7 mouse cellular contexts compared by ENCODE assay signal in the genomic region with DNA sequence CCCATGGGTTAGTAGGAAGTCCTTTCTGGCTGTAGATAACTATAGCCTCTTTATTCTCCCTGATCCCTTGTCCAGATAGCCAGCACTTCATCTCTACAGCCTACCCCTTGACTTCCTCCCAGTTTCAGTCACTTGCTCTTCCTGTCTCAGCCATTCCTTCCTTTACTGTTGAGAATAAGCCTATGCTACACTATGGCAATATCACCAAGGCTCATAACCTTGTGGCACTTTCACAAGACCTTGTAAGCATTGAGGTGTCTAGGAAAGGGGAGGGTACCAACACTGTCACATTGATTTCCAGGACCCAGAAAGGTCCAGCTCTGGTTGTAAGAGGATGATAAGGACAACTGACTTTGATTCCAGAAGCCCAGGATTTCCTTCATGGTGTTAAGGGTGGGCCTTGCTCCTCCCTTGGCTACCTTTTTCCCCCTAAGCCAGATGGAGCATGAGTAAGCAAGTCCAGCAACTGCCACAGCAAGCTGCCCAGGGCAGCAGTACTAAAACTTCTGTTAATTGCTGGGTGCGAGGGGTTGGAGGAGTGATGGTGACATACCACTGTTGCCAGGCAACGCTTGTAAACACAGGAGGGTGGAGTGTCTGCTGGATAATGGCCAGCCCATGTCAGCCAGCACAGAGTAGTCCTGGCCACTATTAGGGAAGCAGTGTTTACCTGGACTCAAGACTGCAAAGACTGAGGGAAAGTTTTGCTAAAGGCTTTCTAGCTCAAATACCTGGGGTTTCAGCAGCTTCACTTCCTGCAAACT.
DNase-seq lines count a peak whose midpoint lies in the region; ATAC-seq lines count a peak whose summit lies in the region.

No protein-coding gene starts in this region.

- H3K27me3 ChIP-seq in embryonic facial prominence, embryonic 10.5 days (replicated peaks; ENCODE audit: low read depth, poor library complexity, severe bottlenecking), result no peaks in the 10 kb centered on the region
- no peaks in the 10 kb centered on the region for H3K27me3 ChIP-seq in intestine, embryonic 16.5 days (replicated peaks; ENCODE audit: control insufficient read depth, insufficient read depth, low read length)
- no peaks in the 10 kb centered on the region for H3K27me3 ChIP-seq in liver, embryonic 16.5 days (ENCODE audit: control insufficient read depth, insufficient read depth, low read depth, low read length)

- WGBS in embryonic facial prominence, embryonic 10.5 days, result 39% methylated on average over 2 of the region's 2 CpGs
- 19% methylated on average over 2 of the region's 2 CpGs for WGBS in intestine, embryonic 16.5 days
- 22% methylated on average over 2 of the region's 2 CpGs for WGBS in liver, embryonic 16.5 days (ENCODE audit: insufficient replicate concordance)

- no peak overlapping the region for H3K4me2 ChIP-seq in intestine, embryonic 16.5 days (ENCODE audit: low read depth, low read length)
- H3K4me2 ChIP-seq in liver, embryonic 16.5 days (ENCODE audit: low read depth, low read length), result no peak overlapping the region

- no peak overlapping the region for H3K4me3 ChIP-seq in embryonic facial prominence, embryonic 10.5 days
- no peak overlapping the region for H3K4me3 ChIP-seq in intestine, embryonic 16.5 days (ENCODE audit: low read length)
- no peak overlapping the region for H3K4me3 ChIP-seq in liver, embryonic 16.5 days (ENCODE audit: low read depth, low read length)

- H3K27ac ChIP-seq in embryonic facial prominence, embryonic 10.5 days (replicated peaks), result no peak overlapping the region
- no peak overlapping the region for H3K27ac ChIP-seq in intestine, embryonic 16.5 days (ENCODE audit: low read length)
- no peak overlapping the region for H3K27ac ChIP-seq in liver, embryonic 16.5 days (ENCODE audit: low read length)

- no peak overlapping the region for H3K9ac ChIP-seq in intestine, embryonic 16.5 days (ENCODE audit: low read depth, low read length)
- H3K9ac ChIP-seq in liver, embryonic 16.5 days (ENCODE audit: low read depth, low read length), result no peak overlapping the region

- no peaks in the 10 kb centered on the region for H3K9me3 ChIP-seq in embryonic facial prominence, embryonic 10.5 days
- H3K9me3 ChIP-seq in intestine, embryonic 16.5 days (ENCODE audit: control insufficient read depth, low read length), result no peaks in the 10 kb centered on the region
- H3K9me3 ChIP-seq in liver, embryonic 16.5 days (replicated peaks; ENCODE audit: control insufficient read depth, low read length), result no peaks in the 10 kb centered on the region

- no peaks in the 10 kb centered on the region for H3K36me3 ChIP-seq in embryonic facial prominence, embryonic 10.5 days (replicated peaks)
- no peaks in the 10 kb centered on the region for H3K36me3 ChIP-seq in intestine, embryonic 16.5 days (ENCODE audit: control insufficient read depth, insufficient read depth, low read length)
- H3K36me3 ChIP-seq in liver, embryonic 16.5 days (ENCODE audit: control insufficient read depth, insufficient read depth), result no peaks in the 10 kb centered on the region

- peak; percentile 95 for ATAC-seq in intestine, embryonic 16.5 days
- ATAC-seq in liver, embryonic 16.5 days (ENCODE audit: low read depth), result peak; percentile 41; the same call in 1 of the 2 replicates

- DNase-seq in adipocyte (ENCODE audit: low spot score), result peak; percentile 22
- peak; percentile 21 for DNase-seq in embryonic facial prominence, embryonic 10.5 days (ENCODE audit: low spot score)
- no peak for DNase-seq in urinary bladder, adult 2 months (ENCODE audit: low spot score)
- DNase-seq in spleen, postnatal 14 days (ENCODE audit: low spot score in 2 of 2), result no peak
- no peak for DNase-seq in layer of hippocampus, postnatal 36 days

- H3K4me1 ChIP-seq in embryonic facial prominence, embryonic 10.5 days, result no peaks in the 10 kb centered on the region
- no peaks in the 10 kb centered on the region for H3K4me1 ChIP-seq in intestine, embryonic 16.5 days (ENCODE audit: control insufficient read depth, insufficient read depth, low read length)
- no peaks in the 10 kb centered on the region for H3K4me1 ChIP-seq in liver, embryonic 16.5 days (ENCODE audit: control insufficient read depth, low read depth, low read length)

Comparison
In these comparisons a context has a peak if more than half of its experiments do, and no peak if none do; other contexts are left out.
1. DNase-seq: peak in adipocyte (single experiment) and embryonic facial prominence, embryonic 10.5 days (single experiment); none in urinary bladder, adult 2 months (single experiment), spleen, postnatal 14 days (0 of 2) and layer of hippocampus, postnatal 36 days (0 of 2).